Mouse (Mus musculus) forebrain, postnatal 0 days (tissue): ENCODE data around the gene Tyw1. TPM values are rescaled to one million over a fixed set of nuclear protein-coding genes. Genes with fewer than 3 reads are reported as not detected.

Experiments
- ATAC-seq: fragments of 200-750 bp; cut with Nextera tagmentation; 2 replicates; pipeline ENCODE4 v1.8.0; 2017; ENCODE audit warnings: mild to moderate bottlenecking, moderate library complexity
- DNase-seq: peaks from one replicate; pipeline ENCODE4 v3.0.0-alpha.2; 2015
- H3K27ac ChIP-seq: fragments of 300-500 bp; sonication (generic); 2 replicates; pipeline ENCODE4 v1.5.1; 2014; ENCODE audit warnings: low read depth, mild to moderate bottlenecking, antibody characterized with exemption, low read length, moderate library complexity, mixed read lengths
- H3K27me3 ChIP-seq: fragments of 300-500 bp; sonication (generic); 2 replicates; pipeline ENCODE4 v1.6.1; 2014; ENCODE audit warnings: mild to moderate bottlenecking, low read length, mixed read lengths; ENCODE audit not compliant: insufficient read depth
- H3K36me3 ChIP-seq: fragments of 300-500 bp; sonication (generic); 2 replicates; pipeline ENCODE4 v1.6.1; 2014; ENCODE audit warnings: mild to moderate bottlenecking, moderate library complexity; ENCODE audit not compliant: insufficient read depth
- H3K4me1 ChIP-seq: fragments of 300-500 bp; sonication (generic); 2 replicates; pipeline ENCODE4 v1.6.1; 2014; ENCODE audit warnings: antibody characterized with exemption; ENCODE audit not compliant: insufficient read depth
- H3K4me2 ChIP-seq: fragments of 300-500 bp; sonication (generic); 2 replicates; pipeline ENCODE4 v1.6.1; 2014; ENCODE audit warnings: low read depth, mild to moderate bottlenecking, moderate library complexity
- H3K4me3 ChIP-seq: fragments of 300-500 bp; sonication (generic); 2 replicates; pipeline ENCODE4 v1.5.1; 2014; ENCODE audit warnings: low read depth, low read length, mixed read lengths
- H3K9ac ChIP-seq: fragments of 300-500 bp; sonication (generic); 2 replicates; pipeline ENCODE4 v1.6.1; 2014; ENCODE audit warnings: mild to moderate bottlenecking
- H3K9me3 ChIP-seq: fragments of 300-500 bp; sonication (generic); 2 replicates; pipeline ENCODE4 v1.6.1; 2016; ENCODE audit warnings: low read length
- CTCF ChIP-seq: sonication (generic); IDR thresholded peaks from 2 replicates; pipeline ENCODE4 v1.5.1; 2016; ENCODE audit warnings: antibody characterized with exemption, control low read depth, low read depth
- WGBS: fragments of 180-500 bp; shearing (Covaris S2); extraction: QIAGEN DNeasy Blood & Tissue Kit; methylation state at CpG from one replicate; pipeline ENCODE4 v1.1.7; 2014; 5-methylcytosine and 5-hydroxymethylcytosine counted together
- polyA plus RNA-seq: library from polyadenylated mRNA; unstranded; fragments of >200 nt; fragmentation: Nextera tagmentation; extraction: Ambion mirVana; gene quantifications from 2 replicates; pipeline ENCODE4 v1.2.1, GENCODE M21; 2015
- total RNA-seq: library from RNA; depleted of rRNA; stranded (reverse); fragments of >200 nt; gene quantifications from 2 replicates; pipeline ENCODE4 v1.2.3, GENCODE M21; 2014

Gene Tyw1
- total and polyA plus RNA-seq, 2 experiments from 2014 or later = 18.5 to 19.8 TPM

DNA sequence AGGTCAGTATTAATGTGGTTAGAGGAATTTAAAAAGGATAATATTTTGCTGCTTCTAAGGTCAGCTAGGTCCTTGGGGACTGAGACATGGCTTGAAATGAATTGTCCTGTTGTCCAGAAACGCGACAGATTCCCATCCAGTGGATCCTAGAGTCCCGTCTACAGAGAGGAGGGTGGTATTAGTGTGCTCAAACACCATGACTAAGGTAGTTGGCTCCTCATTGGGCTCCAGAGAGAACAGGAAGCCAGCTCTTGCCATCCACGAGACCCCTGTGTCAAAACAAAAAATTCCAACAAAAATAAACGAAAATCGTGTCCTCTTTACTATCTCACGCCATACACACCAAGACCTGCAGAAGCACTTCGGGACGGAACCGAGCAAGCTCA, 33.7 kb upstream of the Tyw1 start:
- Histone ChIP-seq H3K9ac (peak overlapping the region; percentile 85), H3K27me3 (no peaks in the 10 kb centered on the region), H3K36me3 (no peaks in the 10 kb centered on the region), H3K9me3 (no peaks in the 10 kb centered on the region), H3K4me2 (peak overlapping the region; percentile 68), H3K27ac (peak overlapping the region; percentile 81), H3K4me3 (peak overlapping the region; percentile 91), H3K4me1 (peaks cover 16% of the 10 kb centered on the region)
- ATAC-seq (peak; percentile 64; the same call in 1 of the 2 replicates), DNase-seq (no peak)
- TF ChIP-seq CTCF = no peak
- WGBS = 1% methylated on average over 10 of the region's 10 CpGs

DNA sequence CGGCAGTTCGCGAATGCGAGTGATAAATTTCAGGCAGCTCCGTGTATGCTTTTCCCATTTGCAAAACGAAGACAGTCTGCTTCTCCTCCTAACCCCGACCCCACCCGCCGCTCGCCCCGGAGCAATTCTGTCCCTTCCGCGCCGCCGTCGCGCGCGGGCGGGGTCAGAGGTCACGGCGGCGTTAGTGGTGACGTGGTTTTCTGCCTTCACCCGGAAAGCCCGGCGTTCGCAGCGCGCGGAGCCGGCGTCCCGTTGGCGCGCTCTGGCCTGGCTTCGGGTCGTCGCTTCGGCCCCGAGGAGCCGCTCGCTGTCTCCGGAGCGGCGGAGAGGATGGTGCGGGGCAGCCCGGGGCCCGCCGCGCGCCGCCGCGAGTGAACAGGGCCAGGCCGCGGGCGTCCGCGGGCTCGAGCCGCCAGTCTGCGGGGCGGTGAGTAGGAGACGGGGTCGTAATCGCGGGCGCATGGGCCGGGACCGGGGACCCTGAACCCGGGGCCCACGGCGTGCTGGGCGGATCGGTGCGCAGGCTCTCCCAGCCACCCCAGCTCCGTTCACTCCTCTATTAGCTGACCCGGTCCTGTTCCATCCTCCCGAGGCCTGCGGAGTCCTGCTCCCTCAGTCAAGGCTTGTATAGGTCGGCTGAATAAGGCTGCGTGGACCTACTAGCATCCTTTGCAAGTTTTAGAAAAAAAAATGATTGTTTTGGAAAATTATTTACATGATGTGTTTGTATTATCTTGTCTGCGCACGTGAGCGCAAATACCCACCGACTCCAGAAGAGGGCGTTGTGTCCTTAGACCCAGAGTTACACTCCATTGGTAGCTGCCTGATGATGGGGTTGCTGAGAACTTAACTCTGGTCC, 33.0 kb upstream of the Tyw1 start:
- Histone ChIP-seq H3K27me3 (no peaks in the 10 kb centered on the region), H3K4me1 (peaks cover 16% of the 10 kb centered on the region), H3K4me2 (peak overlapping the region; percentile 68), H3K4me3 (peak overlapping the region; percentile 91), H3K36me3 (no peaks in the 10 kb centered on the region), H3K27ac (peak overlapping the region; percentile 81), H3K9me3 (no peaks in the 10 kb centered on the region), H3K9ac (peak overlapping the region; percentile 85)
- WGBS = 1% methylated on average over 88 of the region's 88 CpGs
- peak; percentile 92 for ATAC-seq
- TF ChIP-seq CTCF = peak; percentile 52
- peak; percentile 95 for DNase-seq

DNA sequence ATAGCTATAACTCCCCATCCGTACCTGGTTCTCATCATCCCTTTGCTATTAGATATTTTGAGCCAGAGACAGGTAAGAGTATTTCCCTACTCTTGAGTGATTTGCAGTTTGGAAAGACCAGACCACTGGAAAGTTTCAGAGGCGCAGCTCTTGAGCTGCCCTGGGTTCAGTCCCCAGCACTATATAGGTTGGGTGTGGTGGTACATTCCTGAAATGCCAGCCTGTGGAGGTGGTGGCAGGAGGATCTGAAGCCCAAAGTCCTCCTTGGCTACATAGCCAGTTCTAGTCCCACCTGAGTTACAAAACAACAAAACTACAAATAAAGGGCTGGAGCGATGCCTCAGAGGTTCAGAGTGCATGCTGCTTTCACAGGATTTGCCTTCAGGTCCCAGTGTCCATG, 28.6 kb upstream of the Tyw1 start:
- Histone ChIP-seq H3K9ac (no peak overlapping the region), H3K27ac (no peak overlapping the region), H3K9me3 (no peaks in the 10 kb centered on the region), H3K4me2 (no peak overlapping the region), H3K27me3 (no peaks in the 10 kb centered on the region), H3K4me3 (no peak overlapping the region), H3K36me3 (peaks cover 14% of the 10 kb centered on the region), H3K4me1 (peaks cover 10% of the 10 kb centered on the region)
- ATAC-seq = no peak
- no peak for TF ChIP-seq CTCF
- no peak for DNase-seq
- 97% methylated on average over 3 of the region's 3 CpGs for WGBS

DNA sequence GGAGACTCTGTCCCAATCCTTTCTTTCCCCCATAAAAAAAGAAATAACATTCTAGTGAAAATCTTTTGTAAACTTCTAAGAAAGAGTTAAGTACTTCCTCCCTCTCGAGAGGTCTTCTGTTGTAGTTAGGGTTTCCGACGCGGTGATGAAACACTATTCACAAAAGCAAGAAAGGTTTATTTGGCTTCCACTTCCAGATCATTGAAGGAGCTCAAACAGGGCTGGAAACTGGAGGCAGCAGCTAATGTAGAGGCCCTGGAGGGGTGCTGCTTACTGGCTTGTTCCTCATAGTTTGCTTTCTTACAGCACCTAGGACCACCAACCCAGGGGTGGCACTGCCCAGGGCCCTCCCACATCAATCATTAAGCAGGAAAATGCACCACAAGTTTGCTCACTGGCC, 27.3 kb upstream of the Tyw1 start:
- H3K9me3 ChIP-seq = no peaks in the 10 kb centered on the region
- no peak for TF ChIP-seq CTCF
- DNase-seq (no peak), ATAC-seq (no peak)
- H3K4me3 ChIP-seq = no peak overlapping the region
- no peaks in the 10 kb centered on the region for H3K27me3 ChIP-seq
- no peak overlapping the region for H3K4me2 ChIP-seq
- H3K36me3 ChIP-seq = peaks cover 27% of the 10 kb centered on the region
- peaks cover 8% of the 10 kb centered on the region for H3K4me1 ChIP-seq
- 58% methylated on average over 4 of the region's 4 CpGs for WGBS
- no peak overlapping the region for H3K9ac ChIP-seq
- no peak overlapping the region for H3K27ac ChIP-seq

DNA sequence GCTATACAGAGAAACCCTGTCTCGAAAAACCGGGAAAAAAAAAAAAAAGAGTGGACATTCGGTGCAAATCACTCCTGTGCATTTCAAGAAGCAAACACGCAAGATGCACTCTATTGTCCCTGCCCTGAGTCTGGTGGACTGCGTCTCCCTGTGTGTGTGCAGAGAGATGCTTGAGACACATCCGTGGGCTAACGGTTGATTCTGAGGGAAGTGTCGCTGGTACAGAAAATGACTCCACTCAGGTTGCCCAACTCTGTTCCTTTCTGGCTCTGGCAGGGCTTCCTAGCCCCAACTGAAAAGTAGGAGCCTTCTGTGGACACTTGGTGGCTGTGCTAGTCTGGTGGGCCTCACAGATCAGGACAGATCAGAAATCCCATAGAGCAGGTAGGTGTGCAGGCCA, 19.1 kb upstream of the Tyw1 start:
- no peaks in the 10 kb centered on the region for H3K27me3 ChIP-seq
- H3K4me2 ChIP-seq = no peak overlapping the region
- no peaks in the 10 kb centered on the region for H3K4me1 ChIP-seq
- no peaks in the 10 kb centered on the region for H3K9me3 ChIP-seq
- no peak overlapping the region for H3K9ac ChIP-seq
- no peak overlapping the region for H3K27ac ChIP-seq
- no peak overlapping the region for H3K4me3 ChIP-seq
- TF ChIP-seq CTCF = no peak
- DNase-seq (no peak), ATAC-seq (no peak)
- H3K36me3 ChIP-seq = peaks cover 90% of the 10 kb centered on the region
- WGBS = 96% methylated on average over 8 of the region's 8 CpGs

DNA sequence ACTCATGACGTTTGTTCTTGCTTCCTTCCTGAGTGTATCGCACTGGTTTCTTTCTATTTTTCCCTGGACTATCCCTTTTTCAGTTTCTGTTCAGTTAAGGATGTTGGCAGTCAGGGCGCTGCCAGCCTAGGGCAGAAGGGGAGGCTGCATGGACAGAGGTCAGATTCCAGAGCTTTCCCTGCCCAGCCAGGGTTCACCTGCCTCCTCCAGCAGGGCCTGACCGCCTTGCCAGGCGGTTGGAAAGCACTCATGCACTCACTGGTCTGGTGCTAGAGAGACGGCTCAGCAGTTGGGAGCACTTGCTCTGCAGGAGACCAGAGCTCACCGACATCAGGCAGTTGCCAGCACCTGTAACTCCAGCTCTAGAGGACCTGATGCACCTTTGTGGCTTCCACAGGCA, 16.2 kb upstream of the Tyw1 start:
- H3K4me3 ChIP-seq = no peak overlapping the region
- peaks cover 88% of the 10 kb centered on the region for H3K36me3 ChIP-seq
- ATAC-seq (no peak), DNase-seq (no peak)
- H3K9me3 ChIP-seq = no peaks in the 10 kb centered on the region
- no peak for TF ChIP-seq CTCF
- no peaks in the 10 kb centered on the region for H3K27me3 ChIP-seq
- H3K9ac ChIP-seq = no peak overlapping the region
- 96% methylated on average over 7 of the region's 7 CpGs for WGBS
- H3K27ac ChIP-seq = no peak overlapping the region
- no peaks in the 10 kb centered on the region for H3K4me1 ChIP-seq
- H3K4me2 ChIP-seq = no peak overlapping the region

DNA sequence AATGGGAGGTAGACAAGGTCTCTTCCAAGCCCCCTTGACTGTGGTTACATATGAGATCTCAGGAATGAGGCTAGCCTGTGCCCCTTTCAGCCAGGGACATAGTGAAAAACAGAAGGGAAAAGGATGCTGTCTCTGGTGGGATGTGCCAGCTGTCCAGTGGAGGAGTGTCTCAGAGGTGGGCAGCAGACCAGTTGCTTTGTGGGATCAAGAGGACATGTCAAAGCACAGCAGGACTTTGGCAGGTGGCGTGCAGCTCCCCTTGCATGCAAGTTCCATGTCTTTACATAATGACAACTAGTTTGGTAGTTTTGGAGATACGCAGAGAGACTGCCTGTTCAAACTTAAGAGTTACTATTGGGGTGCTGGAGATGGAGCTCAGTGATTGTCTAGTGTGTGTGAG, 15.6 kb upstream of the Tyw1 start:
- peaks cover 88% of the 10 kb centered on the region for H3K36me3 ChIP-seq
- no peak overlapping the region for H3K4me2 ChIP-seq
- H3K4me1 ChIP-seq = no peaks in the 10 kb centered on the region
- H3K27me3 ChIP-seq = no peaks in the 10 kb centered on the region
- no peak overlapping the region for H3K9ac ChIP-seq
- no peak overlapping the region for H3K4me3 ChIP-seq
- no peak for ATAC-seq
- no peak overlapping the region for H3K27ac ChIP-seq
- no peak for TF ChIP-seq CTCF
- 91% methylated on average over 2 of the region's 2 CpGs for WGBS
- DNase-seq = no peak
- H3K9me3 ChIP-seq = no peaks in the 10 kb centered on the region
